Mouse (Mus musculus): Measurements from ENCODE around the gene Cd53. TPM values are rescaled to one million over a fixed set of nuclear protein-coding genes. Genes with fewer than 3 reads are reported as not detected.

Cd53 gene
- polyA plus RNA-seq (2015; fragmentation: Nextera tagmentation; extraction: Ambion mirVana) = 5.5 and 13.0 TPM in 2 replicates

DNA sequence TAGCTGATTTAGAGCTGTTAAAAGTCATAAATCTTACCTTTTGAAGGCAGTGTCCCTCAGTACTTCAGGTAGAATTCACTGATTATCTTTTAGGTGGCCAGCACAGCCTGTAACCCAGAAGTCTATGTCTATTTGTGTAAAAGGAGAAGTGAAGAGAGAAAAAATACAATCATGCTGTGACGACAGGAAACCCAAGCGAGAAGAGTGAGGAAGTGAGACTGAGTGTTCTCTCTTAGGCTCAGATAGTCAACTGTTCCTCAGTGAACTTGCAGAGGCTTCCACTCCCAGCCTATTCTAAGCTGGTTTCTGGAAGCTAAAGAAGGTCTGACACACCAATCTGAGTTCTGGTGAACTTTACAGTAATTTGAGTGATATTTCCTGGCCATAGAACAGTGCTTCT, at the start of gene Cd53:
Gene Cd53 (minus strand): TSS at position 220 of the 400 bp plus-strand sequence.
- Histone ChIP-seq H3K9ac (no peak within 1 kb of the TSS), H3K4me2 (no peak within 1 kb of the TSS), H3K27me3 (no peaks in the 10 kb centered on the region), H3K27ac (no peak within 1 kb of the TSS; the same call in 1 of the 2 replicates), H3K9me3 (replicated peaks) (no peaks in the 10 kb centered on the region), H3K4me3 (no peak within 1 kb of the TSS), H3K36me3 (no peaks in the 10 kb centered on the region), H3K4me1 (replicated peaks) (no peaks in the 10 kb centered on the region)
- whole genome bisulfite sequencing = 55% methylated on average over 2 of the region's 2 CpGs
- ATAC-seq (replicated peaks; ENCODE audit: insufficient number of reproducible peaks, insufficient read depth, low FRiP score, low read depth) = no peak

DNA sequence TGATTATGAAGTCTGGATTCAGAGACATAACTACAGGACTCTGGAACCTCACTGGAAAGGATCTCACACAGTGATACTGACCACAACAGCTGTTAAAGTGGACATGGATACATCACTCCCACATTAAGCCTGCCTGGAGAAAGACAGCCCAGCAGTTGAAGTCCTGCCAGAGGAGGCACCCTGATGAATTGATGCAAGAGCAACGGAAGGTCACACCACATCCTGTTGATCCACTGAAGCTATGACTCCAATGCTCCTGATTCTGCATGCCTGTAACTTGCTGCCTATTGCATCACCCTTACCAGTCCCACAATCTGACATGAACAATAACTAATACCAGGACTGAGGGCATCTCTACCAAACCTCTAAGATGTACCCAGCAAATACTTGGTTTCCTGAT, 42.2 kb upstream of the Cd53 start:
- no peak for ATAC-seq (replicated peaks; ENCODE audit: insufficient number of reproducible peaks, insufficient read depth, low FRiP score, low read depth)
- H3K27me3 ChIP-seq = no peaks in the 10 kb centered on the region
- no peak overlapping the region for H3K4me2 ChIP-seq
- H3K4me3 ChIP-seq = no peak overlapping the region
- 64% methylated on average over 1 of the region's 1 CpGs for WGBS
- no peaks in the 10 kb centered on the region; the same call in 1 of the 2 replicates for H3K9me3 ChIP-seq (replicated peaks)
- H3K9ac ChIP-seq = no peak overlapping the region
- H3K27ac ChIP-seq = no peak overlapping the region
- H3K36me3 ChIP-seq = no peaks in the 10 kb centered on the region
- no peaks in the 10 kb centered on the region for H3K4me1 ChIP-seq (replicated peaks)

- Histone ChIP-seq H3K4me2 (no peak within 1 kb of the TSS), H3K4me3 (no peak within 1 kb of the TSS), H3K9me3 (replicated peaks) (no peaks in the 10 kb centered on the region), H3K9ac (no peak within 1 kb of the TSS), H3K27ac (no peak within 1 kb of the TSS), H3K36me3 (no peaks in the 10 kb centered on the region), H3K27me3 (no peaks in the 10 kb centered on the region), H3K4me1 (replicated peaks) (no peaks in the 10 kb centered on the region)
- ATAC-seq (replicated peaks; ENCODE audit: insufficient number of reproducible peaks, insufficient read depth, low FRiP score, low read depth) = no peak
- 57% methylated on average over 1 of the region's 1 CpGs for WGBS
Observed at GRCm38 (mm10) chr3:106826187-106826586, 36.2 kb upstream of the Cd53 start, which contains the start of gene Olfr266. Gene Olfr266, minus strand, starts transcription at chr3:106826287.

DNA sequence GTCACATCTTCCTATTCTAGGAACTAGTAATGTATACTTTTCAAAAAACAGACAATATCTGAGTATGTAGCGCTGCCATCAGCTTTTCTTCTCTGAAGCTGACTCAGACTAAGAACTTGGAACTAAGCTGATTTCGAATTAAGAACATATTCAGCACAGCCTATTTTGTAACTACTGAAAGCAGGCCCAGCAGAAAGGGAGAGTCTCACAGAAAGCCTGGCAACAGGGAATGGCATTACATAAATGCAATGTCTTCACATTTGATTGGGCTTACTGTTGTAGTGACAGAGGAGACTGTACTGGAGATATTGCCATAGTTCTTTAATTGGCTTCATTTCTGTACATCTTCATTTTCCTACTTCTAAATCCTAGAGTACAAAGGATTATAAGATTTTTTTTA, 27.7 kb upstream of the Cd53 start:
- 66% methylated on average over 2 of the region's 2 CpGs for WGBS
- ATAC-seq (replicated peaks; ENCODE audit: insufficient number of reproducible peaks, insufficient read depth, low FRiP score, low read depth) = no peak
- no peak overlapping the region for H3K4me2 ChIP-seq
- H3K4me3 ChIP-seq = no peak overlapping the region
- H3K9me3 ChIP-seq (replicated peaks) = no peaks in the 10 kb centered on the region
- no peak overlapping the region for H3K9ac ChIP-seq
- no peaks in the 10 kb centered on the region for H3K36me3 ChIP-seq
- no peaks in the 10 kb centered on the region for H3K4me1 ChIP-seq (replicated peaks)
- no peaks in the 10 kb centered on the region for H3K27me3 ChIP-seq
- no peak overlapping the region for H3K27ac ChIP-seq

GRCm38 (mm10) chr3:106808972-106809695, 19.2 kb upstream of the Cd53 start:
- Histone ChIP-seq H3K9ac (no peak overlapping the region), H3K4me2 (no peak overlapping the region), H3K4me1 (replicated peaks) (no peaks in the 10 kb centered on the region), H3K9me3 (replicated peaks) (0 out of 2 replicates have a peak, but pooled peaks cover 4% of the 10 kb centered on the region), H3K4me3 (no peak overlapping the region), H3K27ac (no peak overlapping the region), H3K36me3 (no peaks in the 10 kb centered on the region), H3K27me3 (no peaks in the 10 kb centered on the region)
- WGBS = 60% methylated on average over 2 of the region's 2 CpGs
- no peak for ATAC-seq (replicated peaks; ENCODE audit: insufficient number of reproducible peaks, insufficient read depth, low FRiP score, low read depth)

- Histone ChIP-seq H3K4me3 (no peak overlapping the region), H3K9ac (no peak overlapping the region), H3K27me3 (no peaks in the 10 kb centered on the region), H3K4me1 (replicated peaks) (no peaks in the 10 kb centered on the region), H3K4me2 (no peak overlapping the region), H3K9me3 (replicated peaks) (no peaks in the 10 kb centered on the region), H3K36me3 (no peaks in the 10 kb centered on the region), H3K27ac (no peak overlapping the region)
- ATAC-seq (replicated peaks; ENCODE audit: insufficient number of reproducible peaks, insufficient read depth, low FRiP score, low read depth) = no peak
Observed at GRCm38 (mm10) chr3:106798079-106798478, 8.1 kb upstream of the Cd53 start.

DNA sequence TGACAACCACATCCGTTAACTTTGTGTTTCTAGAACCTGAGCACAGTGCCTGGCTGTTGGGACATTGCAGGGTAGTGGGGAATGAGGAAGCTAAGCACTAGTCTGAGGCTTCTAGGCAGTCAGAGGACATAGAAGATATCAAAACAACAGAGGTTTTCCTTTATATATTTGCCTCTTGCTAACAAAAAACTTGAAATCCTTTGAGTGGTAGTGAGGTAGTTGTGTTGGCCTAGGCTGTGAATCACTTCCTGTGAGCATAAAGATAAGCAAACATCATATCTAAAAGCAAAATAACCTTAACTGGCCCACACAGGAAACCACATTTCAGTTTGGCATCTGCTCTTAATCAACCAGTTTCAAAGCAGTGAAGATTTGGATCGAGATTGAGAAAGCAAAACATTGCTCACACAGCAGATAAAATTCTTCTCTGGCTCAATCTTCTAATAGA, 1.5 kb downstream of the Cd53 start:
- H3K9ac ChIP-seq = no peak overlapping the region
- H3K4me2 ChIP-seq = no peak overlapping the region
- no peaks in the 10 kb centered on the region for H3K9me3 ChIP-seq (replicated peaks)
- no peaks in the 10 kb centered on the region for H3K4me1 ChIP-seq (replicated peaks)
- no peaks in the 10 kb centered on the region for H3K36me3 ChIP-seq
- WGBS = 28% methylated on average over 2 of the region's 2 CpGs
- peak overlapping the region; percentile 23; the same call in 1 of the 2 replicates for H3K27ac ChIP-seq
- no peaks in the 10 kb centered on the region for H3K27me3 ChIP-seq
- no peak; the same call in 1 of the 2 replicates for ATAC-seq (replicated peaks; ENCODE audit: insufficient number of reproducible peaks, insufficient read depth, low FRiP score, low read depth)
- no peak overlapping the region for H3K4me3 ChIP-seq

GRCm38 (mm10) chr3:106787972-106788371, 2.0 kb downstream of the Cd53 start:
- no peaks in the 10 kb centered on the region for H3K36me3 ChIP-seq
- H3K9me3 ChIP-seq (replicated peaks) = no peaks in the 10 kb centered on the region
- no peak overlapping the region for H3K9ac ChIP-seq
- no peaks in the 10 kb centered on the region for H3K4me1 ChIP-seq (replicated peaks)
- no peak for ATAC-seq (replicated peaks; ENCODE audit: insufficient number of reproducible peaks, insufficient read depth, low FRiP score, low read depth)
- H3K4me3 ChIP-seq = no peak overlapping the region
- H3K27ac ChIP-seq = peak overlapping the region; percentile 23; the same call in 1 of the 2 replicates
- H3K4me2 ChIP-seq = no peak overlapping the region
- H3K27me3 ChIP-seq = no peaks in the 10 kb centered on the region

GRCm38 (mm10) chr3:106785130-106785529, 4.8 kb downstream of the Cd53 start:
- Histone ChIP-seq H3K4me2 (no peak overlapping the region), H3K27me3 (no peaks in the 10 kb centered on the region), H3K9me3 (replicated peaks) (no peaks in the 10 kb centered on the region), H3K27ac (no peak overlapping the region), H3K4me1 (replicated peaks) (no peaks in the 10 kb centered on the region), H3K9ac (no peak overlapping the region), H3K36me3 (no peaks in the 10 kb centered on the region), H3K4me3 (no peak overlapping the region)
- ATAC-seq (replicated peaks; ENCODE audit: insufficient number of reproducible peaks, insufficient read depth, low FRiP score, low read depth) = no peak
- 57% methylated on average over 3 of the region's 3 CpGs for WGBS

DNA sequence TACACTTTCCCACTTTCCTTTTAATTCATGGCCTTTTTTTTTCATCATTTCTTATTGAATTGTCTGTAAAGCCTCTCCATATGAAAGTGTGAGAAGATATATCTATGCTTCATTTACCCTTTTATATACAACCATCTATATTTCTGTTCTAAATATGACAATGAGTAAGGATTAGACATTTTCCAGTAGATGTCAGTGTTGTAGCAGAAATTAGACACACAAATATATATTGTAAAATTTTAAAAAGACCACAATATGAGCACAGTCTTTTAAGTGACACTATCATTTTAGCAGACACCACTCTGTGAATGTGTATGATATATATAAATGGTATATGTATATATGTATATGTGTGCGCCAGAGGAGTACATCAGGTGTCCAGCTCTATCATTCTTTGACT, 18.1 kb downstream of the Cd53 start:
- 73% methylated on average over 1 of the region's 1 CpGs for WGBS

GRCm38 (mm10) chr3:106755898-106756297, 34.1 kb downstream of the Cd53 start:
- Histone ChIP-seq H3K4me1 (replicated peaks) (no peaks in the 10 kb centered on the region), H3K9me3 (replicated peaks) (no peaks in the 10 kb centered on the region), H3K4me3 (no peak overlapping the region), H3K9ac (no peak overlapping the region), H3K36me3 (no peaks in the 10 kb centered on the region), H3K4me2 (no peak overlapping the region), H3K27me3 (no peaks in the 10 kb centered on the region), H3K27ac (no peak overlapping the region)
- no peak for ATAC-seq (replicated peaks; ENCODE audit: insufficient number of reproducible peaks, insufficient read depth, low FRiP score, low read depth)
- 52% methylated on average over 1 of the region's 1 CpGs for WGBS

More for the DNA sequence above, 18.1 kb downstream of the Cd53 start:
- Histone ChIP-seq H3K9ac (no peak overlapping the region), H3K27ac (no peak overlapping the region), H3K4me2 (no peak overlapping the region), H3K36me3 (no peaks in the 10 kb centered on the region), H3K27me3 (no peaks in the 10 kb centered on the region), H3K4me3 (no peak overlapping the region), H3K9me3 (replicated peaks) (no peaks in the 10 kb centered on the region), H3K4me1 (replicated peaks) (no peaks in the 10 kb centered on the region)
- ATAC-seq (replicated peaks; ENCODE audit: insufficient number of reproducible peaks, insufficient read depth, low FRiP score, low read depth) = no peak

Measured in heart, embryonic 15.5 days (tissue).